Mouse (Mus musculus): Measurements from ENCODE around the gene Bach2. TPM values are rescaled to one million over a fixed set of nuclear protein-coding genes. Genes with fewer than 3 reads are reported as not detected.

The Bach2 gene
- polyA plus RNA-seq, 1 experiment = 7.5 TPM

DNA sequence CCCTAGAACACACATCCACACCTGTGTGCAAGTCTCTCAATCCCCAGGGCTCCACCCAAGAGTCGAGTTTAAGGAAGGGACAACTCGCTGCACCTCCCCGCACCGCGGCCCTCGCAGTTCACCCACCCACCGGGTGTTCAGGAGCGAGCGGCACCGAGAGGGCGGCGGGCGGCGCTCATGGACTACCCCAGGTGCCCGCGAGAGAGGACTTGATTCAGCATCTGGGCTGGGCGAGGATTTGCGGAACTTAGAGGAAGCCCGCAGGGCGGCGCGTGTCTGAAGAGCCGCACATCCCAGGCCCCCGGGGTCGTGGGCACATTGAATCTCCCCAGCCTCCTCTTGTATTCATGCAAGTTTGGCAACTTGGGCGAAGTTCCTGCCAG, 1.1 kb downstream of the Bach2 start:
- H3K4me1 ChIP-seq (ENCODE audit: control insufficient read depth, insufficient read depth, low read length) = peaks cover 9% of the 10 kb centered on the region
- no peak for DNase-seq
- WGBS = under 1% methylated on average over 26 of the region's 26 CpGs
- H3K4me3 ChIP-seq (replicated peaks; ENCODE audit: extremely low read depth, low read depth, low read length) = peak overlapping the region; percentile 85
- no peak for TF ChIP-seq POLR2A (IDR thresholded peaks at IDR 0.05; ENCODE audit: borderline replicate concordance, extremely low read depth, low read depth, low read length)
- TF ChIP-seq CTCF (IDR thresholded peaks at IDR 0.05; ENCODE audit: insufficient read depth, low read length) = no peak

GRCm38 (mm10) chr4:32240457-32241030, 1.9 kb downstream of the Bach2 start:
- Histone ChIP-seq H3K4me1 (ENCODE audit: control insufficient read depth, insufficient read depth, low read length) (peaks cover 9% of the 10 kb centered on the region), H3K4me3 (replicated peaks; ENCODE audit: extremely low read depth, low read depth, low read length) (no peak overlapping the region)
- 48% methylated on average over 9 of the region's 9 CpGs for WGBS
- DNase-seq = no peak
- TF ChIP-seq POLR2A (IDR thresholded peaks at IDR 0.05; ENCODE audit: borderline replicate concordance, extremely low read depth, low read depth, low read length) = no peak
- TF ChIP-seq CTCF (IDR thresholded peaks at IDR 0.05; ENCODE audit: insufficient read depth, low read length) = no peak

DNA sequence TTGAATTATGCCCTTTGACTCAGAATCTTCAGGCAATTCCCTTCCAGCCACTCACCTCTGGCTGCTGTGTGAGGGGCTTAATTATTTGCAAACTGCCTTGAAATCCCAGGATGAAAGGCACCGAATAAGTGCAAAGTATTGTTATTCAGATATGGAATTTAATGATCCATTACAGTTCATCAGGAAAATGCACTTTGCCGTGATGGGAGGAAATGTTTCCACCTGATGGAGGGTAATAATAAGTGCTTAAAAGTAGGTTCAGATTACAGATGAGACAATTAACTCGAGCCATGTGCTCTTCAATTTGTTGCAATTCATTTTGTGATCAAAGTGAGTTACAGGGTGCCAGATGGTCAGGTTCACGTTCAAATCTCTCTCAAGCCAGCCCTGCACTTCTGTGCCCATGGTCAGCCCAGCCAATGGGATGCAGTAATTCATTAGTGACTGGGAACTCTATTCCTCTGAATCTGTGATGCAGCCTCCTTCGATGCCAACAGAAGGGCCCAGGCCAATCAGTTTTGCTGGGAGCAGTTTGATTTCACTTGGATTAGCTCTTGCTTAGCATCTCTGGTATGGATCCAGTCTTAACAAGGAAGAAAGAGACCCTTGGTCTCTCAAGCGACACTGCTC, 2.9 kb downstream of the Bach2 start:
- Histone ChIP-seq H3K4me1 (ENCODE audit: control insufficient read depth, insufficient read depth, low read length) (peaks cover 9% of the 10 kb centered on the region), H3K4me3 (replicated peaks; ENCODE audit: extremely low read depth, low read depth, low read length) (no peak overlapping the region)
- 82% methylated on average over 6 of the region's 6 CpGs for WGBS
- no peak for DNase-seq
- no peak for TF ChIP-seq POLR2A (IDR thresholded peaks at IDR 0.05; ENCODE audit: borderline replicate concordance, extremely low read depth, low read depth, low read length)
- no peak for TF ChIP-seq CTCF (IDR thresholded peaks at IDR 0.05; ENCODE audit: insufficient read depth, low read length)

- Histone ChIP-seq H3K4me1 (ENCODE audit: control insufficient read depth, insufficient read depth, low read length) (peaks cover 11% of the 10 kb centered on the region), H3K4me3 (replicated peaks; ENCODE audit: extremely low read depth, low read depth, low read length) (no peak overlapping the region)
- no peak for TF ChIP-seq POLR2A (IDR thresholded peaks at IDR 0.05; ENCODE audit: borderline replicate concordance, extremely low read depth, low read depth, low read length)
- TF ChIP-seq CTCF (IDR thresholded peaks at IDR 0.05; ENCODE audit: insufficient read depth, low read length) = no peak
- no peak for DNase-seq
- WGBS = 79% methylated on average over 6 of the region's 6 CpGs
Measured at GRCm38 (mm10) chr4:32242122-32242615, 3.6 kb downstream of the Bach2 start.

- H3K4me3 ChIP-seq (replicated peaks; ENCODE audit: extremely low read depth, low read depth, low read length) = no peak overlapping the region
- 49% methylated on average over 10 of the region's 10 CpGs for WGBS
- peaks cover 14% of the 10 kb centered on the region for H3K4me1 ChIP-seq (ENCODE audit: control insufficient read depth, insufficient read depth, low read length)
- DNase-seq = no peak
- TF ChIP-seq CTCF (IDR thresholded peaks at IDR 0.05; ENCODE audit: insufficient read depth, low read length) = no peak
- TF ChIP-seq POLR2A (IDR thresholded peaks at IDR 0.05; ENCODE audit: borderline replicate concordance, extremely low read depth, low read depth, low read length) = no peak
Measured at GRCm38 (mm10) chr4:32243458-32243857, 4.9 kb downstream of the Bach2 start.

GRCm38 (mm10) chr4:32244092-32244745, 5.6 kb downstream of the Bach2 start:
- DNase-seq = no peak
- 75% methylated on average over 18 of the region's 18 CpGs for WGBS
- Histone ChIP-seq H3K4me3 (replicated peaks; ENCODE audit: extremely low read depth, low read depth, low read length) (no peak overlapping the region), H3K4me1 (ENCODE audit: control insufficient read depth, insufficient read depth, low read length) (peaks cover 14% of the 10 kb centered on the region)
- no peak for TF ChIP-seq POLR2A (IDR thresholded peaks at IDR 0.05; ENCODE audit: borderline replicate concordance, extremely low read depth, low read depth, low read length)
- no peak for TF ChIP-seq CTCF (IDR thresholded peaks at IDR 0.05; ENCODE audit: insufficient read depth, low read length)

DNA sequence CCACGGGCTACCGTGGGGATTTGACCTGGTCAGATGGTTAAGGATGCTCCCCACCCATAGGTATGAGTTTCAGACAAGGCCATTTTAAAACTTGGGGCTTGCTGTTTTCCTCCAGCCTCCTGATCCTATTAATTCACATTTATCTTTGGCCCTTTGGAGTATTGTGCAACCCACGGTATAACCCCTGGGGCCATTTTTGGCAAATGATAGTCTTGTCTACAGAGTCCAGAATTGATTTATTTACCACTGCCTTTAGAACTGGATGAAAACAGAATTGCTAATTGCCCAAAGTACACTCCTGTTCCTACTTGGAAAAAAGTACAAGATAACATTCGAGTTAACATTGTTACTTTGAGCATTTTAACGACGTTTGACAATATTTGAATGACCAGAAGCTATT, 7.0 kb downstream of the Bach2 start:
- DNase-seq = no peak

GRCm38 (mm10) chr4:32246020-32246419, 7.4 kb downstream of the Bach2 start:
- Histone ChIP-seq H3K4me1 (ENCODE audit: control insufficient read depth, insufficient read depth, low read length) (peaks cover 18% of the 10 kb centered on the region), H3K4me3 (replicated peaks; ENCODE audit: extremely low read depth, low read depth, low read length) (no peak overlapping the region)
- no peak for TF ChIP-seq POLR2A (IDR thresholded peaks at IDR 0.05; ENCODE audit: borderline replicate concordance, extremely low read depth, low read depth, low read length)
- no peak for TF ChIP-seq CTCF (IDR thresholded peaks at IDR 0.05; ENCODE audit: insufficient read depth, low read length)
- DNase-seq = no peak
- 88% methylated on average over 6 of the region's 6 CpGs for WGBS

More for the DNA sequence above, 7.0 kb downstream of the Bach2 start:
- 80% methylated on average over 6 of the region's 6 CpGs for WGBS
- no peak for TF ChIP-seq POLR2A (IDR thresholded peaks at IDR 0.05; ENCODE audit: borderline replicate concordance, extremely low read depth, low read depth, low read length)
- no peak for TF ChIP-seq CTCF (IDR thresholded peaks at IDR 0.05; ENCODE audit: insufficient read depth, low read length)
- Histone ChIP-seq H3K4me3 (replicated peaks; ENCODE audit: extremely low read depth, low read depth, low read length) (no peak overlapping the region), H3K4me1 (ENCODE audit: control insufficient read depth, insufficient read depth, low read length) (peaks cover 18% of the 10 kb centered on the region)

DNA sequence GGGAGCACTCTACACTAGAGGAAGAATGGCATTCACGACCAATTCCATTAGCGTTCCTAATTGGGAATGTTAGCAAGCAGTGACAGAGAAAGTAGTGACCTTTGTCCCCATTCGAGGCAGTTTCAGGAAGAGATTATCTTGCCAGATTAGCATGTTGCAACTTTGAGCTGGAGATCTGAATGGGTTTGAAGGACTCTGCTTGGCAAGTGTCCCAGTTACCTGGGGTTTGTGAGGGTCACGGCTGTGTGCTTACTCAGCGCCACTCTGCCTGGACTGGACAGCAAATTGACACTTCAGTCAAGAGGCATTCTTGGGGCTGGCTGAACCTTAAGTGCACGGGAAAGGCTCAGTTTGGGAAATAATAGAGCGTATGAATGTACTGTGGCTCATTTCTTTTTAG, 8.2 kb downstream of the Bach2 start:
- DNase-seq = peak; percentile 82
- Histone ChIP-seq H3K4me1 (ENCODE audit: control insufficient read depth, insufficient read depth, low read length) (peaks cover 21% of the 10 kb centered on the region), H3K4me3 (replicated peaks; ENCODE audit: extremely low read depth, low read depth, low read length) (no peak overlapping the region)
- TF ChIP-seq POLR2A (IDR thresholded peaks at IDR 0.05; ENCODE audit: borderline replicate concordance, extremely low read depth, low read depth, low read length) (no peak), CTCF (IDR thresholded peaks at IDR 0.05; ENCODE audit: insufficient read depth, low read length) (no peak)
- WGBS = 32% methylated on average over 7 of the region's 7 CpGs
